Mouse (Mus musculus) testis, postnatal 14 days (tissue): ENCODE measurements around the gene Hoxd8.

Source experiments
- DNase-seq: peaks from one replicate; pipeline ENCODE4 v3.0.0; 2021; ENCODE audit warnings: low spot score

Hoxd8 gene

DNA sequence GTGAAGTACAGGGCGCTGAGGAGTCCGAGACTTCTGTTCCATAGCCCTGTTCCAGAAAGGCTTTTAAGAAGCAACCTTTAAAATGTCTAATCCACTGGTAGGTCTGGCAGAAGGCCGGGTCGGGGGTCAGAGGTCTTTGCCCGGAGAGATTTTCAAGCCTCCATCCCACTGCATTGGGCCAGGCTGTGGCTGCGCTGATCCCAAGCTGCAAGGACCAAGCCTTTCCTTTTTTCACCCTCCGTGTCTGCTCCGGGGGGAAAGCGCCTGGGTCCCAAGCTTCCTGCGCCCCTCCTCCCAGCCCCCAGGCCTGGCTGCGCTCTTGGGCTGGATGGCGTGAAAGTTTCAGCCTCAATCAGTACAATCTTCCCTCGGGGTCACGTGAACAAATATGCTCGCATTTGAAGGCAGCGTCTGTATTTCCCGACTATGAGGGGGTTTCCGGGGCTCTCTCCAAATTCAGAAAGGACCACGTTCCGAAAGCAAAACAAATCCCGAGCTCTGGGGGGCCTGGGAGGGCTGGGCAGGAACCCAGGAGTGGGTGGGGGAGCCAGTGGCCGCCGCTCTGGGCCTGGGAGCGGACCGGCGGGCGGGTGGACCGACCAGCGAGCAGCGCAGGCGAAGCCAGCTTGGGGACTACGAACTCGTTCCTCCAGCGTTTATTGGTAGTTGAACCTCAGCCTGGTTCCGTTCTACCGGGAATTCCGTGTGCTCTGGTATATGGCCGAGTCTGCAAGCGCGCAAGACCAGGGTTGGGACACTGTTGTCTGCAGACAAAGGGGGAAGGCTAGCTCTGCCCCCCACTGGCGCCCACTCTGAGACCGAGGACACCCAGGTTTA, 31.7 kb downstream of the Hoxd8 start:
- no peak for DNase-seq

DNA sequence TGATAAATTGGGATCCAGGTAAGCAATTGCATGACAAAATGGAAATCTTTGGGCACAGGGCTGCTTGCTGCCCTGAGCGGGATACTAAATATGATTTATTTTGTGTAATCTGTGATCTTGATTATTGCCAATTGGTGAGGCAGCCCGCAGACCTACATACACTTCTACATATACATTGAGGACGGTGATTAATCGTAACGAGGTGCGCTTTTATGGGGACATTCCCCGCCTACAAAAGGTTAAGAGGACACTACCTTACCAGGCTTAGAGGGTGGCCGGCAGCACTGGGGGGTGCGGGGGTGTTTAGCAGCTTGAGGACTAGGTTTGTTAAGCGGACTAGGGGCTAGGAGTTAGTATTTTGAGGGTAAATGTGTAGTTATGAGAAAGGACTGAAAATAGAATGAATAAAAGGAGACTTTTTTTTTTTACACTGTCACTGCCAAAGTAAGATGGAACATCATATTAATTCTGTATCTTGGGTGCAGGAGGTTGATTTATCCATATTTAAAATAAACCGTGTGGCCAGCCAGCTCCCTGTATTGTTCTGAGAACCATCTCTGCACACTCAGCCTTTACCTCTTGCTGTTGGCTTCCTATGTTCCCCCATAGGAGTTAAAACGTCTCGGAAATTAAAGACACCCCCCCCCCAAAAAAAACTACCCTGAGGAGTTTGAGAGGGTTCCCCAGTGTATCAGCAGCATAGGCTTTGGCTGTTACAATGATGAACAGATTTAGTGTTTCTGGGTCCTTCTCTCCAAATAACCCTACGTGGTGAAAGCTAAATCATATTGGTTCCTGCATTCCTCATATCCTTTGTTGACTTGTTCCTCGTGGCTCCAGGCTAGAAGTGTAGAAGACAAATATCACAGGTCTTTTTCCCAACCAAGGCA, 32.5 kb downstream of the Hoxd8 start:
- DNase-seq, result no peak

DNA sequence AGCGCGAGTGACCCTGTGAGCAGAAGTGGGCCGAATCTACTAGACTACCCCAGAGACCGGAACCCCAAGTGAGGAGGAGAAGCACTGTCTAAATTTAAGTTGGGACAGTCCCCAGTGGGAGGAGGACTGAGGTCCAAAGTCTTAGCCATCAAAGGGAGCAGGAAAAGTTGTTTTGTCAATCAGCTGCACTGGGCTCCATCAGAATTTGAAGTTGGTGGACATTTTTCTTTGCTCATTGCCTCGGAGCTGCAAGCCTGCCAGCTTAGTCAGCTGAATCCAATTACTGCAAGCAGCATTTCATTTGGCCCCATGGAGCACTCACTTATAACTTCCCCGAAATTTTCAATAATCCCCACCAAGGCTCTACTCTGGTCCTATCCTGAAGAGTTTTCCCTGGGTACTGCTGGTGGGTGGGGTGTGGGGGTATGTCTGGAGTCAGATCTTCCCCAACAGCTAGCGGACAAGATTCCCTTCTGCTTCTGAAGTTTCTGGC, 33.2 kb downstream of the Hoxd8 start:
- DNase-seq, result no peak

DNA sequence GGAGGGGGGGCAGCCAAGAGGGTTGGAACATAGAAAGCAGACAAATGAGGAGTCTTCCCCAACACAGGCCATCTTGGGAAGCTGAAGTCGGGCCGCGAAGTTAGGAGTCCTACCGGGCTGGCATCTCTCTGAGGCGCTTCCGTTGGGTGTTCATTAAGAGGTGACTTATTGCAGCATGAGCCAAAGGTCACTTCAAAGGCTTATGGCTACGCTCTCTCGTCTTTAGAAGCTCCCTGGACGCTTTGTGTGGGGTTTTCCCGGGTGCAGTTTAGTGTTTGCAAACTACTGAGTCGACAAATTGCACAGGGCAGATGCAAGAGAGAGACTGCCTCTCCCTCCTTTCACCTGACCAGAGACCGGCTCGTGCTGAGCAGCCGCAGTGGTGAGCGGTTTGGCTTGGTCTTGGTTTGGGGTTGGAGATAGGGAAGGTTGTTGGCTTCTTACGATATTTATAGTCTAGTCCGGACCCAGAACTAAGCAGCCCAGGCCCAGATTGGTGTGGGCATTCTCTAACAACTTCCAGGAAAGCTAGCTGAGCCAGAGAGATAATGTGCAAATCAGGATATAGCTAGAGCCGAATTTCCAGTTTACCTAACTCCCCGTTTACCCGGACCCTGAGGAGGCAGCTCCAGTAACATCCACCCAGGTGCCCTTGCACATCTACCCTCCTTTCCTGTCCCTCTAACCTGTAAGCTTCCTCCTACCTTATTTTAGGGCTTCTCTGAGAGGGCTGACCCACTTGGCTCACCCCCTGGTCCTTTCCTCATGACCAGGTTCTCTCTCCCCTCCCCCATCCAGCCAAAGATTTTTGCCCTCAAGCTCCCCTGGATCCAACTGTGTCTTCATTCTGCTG, 34.4 kb downstream of the Hoxd8 start:
- DNase-seq, result no peak

DNA sequence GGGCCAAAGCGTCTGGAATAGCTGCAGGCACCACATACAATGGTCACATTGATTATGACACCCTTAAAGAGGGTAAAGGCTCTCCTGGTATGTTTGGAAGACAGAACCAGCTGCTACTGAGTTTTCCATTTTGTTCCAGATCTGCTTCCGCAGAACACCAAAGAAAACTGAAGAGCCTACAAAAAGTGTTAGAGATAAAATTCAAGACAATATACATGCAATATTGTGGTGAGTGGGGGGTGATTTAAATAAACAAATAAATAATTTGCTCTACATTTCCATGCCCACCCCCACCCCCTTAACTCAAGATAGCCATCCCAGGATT, 35.0 kb downstream of the Hoxd8 start:
- DNase-seq, result no peak

DNA sequence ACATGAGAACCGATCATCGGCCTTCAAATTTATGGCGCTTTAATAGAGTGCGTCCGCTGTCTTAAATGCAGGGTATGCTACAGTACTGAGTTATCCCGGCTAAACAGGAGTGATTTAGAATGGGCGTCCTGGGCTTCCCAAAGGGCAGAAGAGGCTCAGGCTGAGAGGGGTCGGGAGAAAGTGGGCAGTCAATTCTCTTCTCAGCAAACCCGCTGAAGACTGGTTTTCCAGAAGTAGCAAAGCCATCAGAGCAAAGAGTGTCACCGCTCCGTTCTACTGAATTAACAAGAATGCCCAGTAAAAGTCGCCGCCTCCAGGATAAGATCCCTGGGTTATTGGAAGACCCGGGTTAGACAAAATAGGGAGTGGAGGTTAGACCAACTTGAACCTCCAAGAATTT, 35.5 kb downstream of the Hoxd8 start:
- DNase-seq, result no peak

DNA sequence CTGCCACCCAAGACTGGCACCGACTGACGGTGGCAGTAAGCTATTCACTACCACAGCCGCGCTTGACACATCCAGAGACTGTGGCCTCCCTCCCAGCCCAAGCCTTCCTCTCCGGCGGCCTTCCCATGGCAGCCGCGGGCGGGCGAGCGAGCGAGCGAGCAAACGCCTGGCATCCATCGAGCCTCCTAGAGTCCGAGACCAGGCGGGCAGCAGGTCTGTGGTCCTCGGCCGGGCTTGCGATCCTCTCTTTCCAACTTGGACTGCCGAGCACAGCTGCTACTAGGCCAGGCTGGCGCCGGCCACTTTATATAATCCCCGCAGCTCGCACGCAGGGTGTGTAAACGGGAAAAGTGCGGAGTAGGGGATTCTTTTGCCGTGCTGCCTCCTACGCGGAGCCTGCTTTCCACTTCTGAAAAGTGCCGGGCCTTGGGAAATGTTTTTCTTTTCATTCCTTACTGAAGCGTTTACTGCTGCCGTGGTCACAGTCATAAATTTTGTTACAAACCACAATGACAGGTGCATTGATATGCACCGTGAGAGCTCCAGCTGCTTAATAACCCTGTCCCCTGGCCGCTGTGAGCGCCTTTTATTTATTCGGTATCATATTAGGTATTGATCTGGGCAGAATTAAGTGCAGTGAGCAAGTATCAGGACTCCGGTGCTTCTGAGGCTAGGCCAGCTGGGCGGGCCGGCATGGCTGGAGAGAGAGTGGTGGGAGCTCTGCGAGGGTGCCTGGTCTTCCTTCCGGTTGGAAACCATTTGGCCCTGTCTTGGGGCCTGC, 36.1 kb downstream of the Hoxd8 start:
- DNase-seq, result no peak

DNA sequence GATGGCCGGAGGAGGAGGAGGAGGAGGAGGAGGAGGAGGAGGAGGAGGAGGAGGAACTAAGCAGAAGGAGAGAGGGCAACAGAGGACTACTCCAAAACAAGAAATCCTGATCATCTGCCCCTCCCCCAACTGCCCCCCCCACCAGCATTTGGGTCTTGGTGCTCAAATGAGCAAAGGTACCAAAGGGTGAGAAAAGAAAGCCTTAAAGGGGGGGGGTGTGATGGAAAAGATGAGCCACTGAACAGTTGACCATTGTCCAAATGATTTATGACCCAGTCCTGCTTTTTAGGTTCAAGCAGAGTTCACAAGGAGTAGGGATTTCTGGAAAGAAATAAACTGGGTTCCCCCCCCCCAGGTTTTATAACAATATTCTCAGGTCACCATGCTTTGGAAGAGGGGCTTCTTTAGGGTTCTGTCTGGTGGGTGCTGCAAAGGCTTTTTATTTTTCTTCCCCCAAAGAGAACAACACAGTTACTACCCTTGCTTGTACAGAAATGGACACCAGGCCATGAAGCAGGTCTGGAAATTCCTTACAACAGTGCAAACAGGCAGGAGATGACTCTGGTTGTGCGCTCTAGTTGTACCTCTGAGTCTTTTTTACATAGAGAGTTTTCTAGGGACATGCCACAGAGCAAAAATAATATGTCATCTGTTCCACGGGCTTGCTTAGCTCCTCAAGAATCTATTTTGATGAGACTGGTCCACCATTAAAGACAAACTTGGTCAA, 37.0 kb downstream of the Hoxd8 start:
- DNase-seq, result no peak

DNA sequence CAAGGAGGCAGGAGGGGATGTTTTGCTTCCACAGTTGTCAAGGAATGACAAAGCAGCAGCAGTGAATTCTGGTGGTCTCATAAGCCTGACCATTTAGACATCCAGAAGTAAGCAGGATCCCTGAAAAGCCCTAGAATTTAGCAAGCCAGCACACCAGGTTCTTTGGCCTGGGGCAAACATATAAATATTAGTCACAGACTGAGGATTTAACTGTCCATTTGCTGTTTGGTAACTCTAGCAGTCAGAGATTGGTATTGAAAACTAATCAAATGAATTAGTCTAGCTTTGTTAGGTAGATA, 37.5 kb downstream of the Hoxd8 start:
- DNase-seq, result no peak

DNA sequence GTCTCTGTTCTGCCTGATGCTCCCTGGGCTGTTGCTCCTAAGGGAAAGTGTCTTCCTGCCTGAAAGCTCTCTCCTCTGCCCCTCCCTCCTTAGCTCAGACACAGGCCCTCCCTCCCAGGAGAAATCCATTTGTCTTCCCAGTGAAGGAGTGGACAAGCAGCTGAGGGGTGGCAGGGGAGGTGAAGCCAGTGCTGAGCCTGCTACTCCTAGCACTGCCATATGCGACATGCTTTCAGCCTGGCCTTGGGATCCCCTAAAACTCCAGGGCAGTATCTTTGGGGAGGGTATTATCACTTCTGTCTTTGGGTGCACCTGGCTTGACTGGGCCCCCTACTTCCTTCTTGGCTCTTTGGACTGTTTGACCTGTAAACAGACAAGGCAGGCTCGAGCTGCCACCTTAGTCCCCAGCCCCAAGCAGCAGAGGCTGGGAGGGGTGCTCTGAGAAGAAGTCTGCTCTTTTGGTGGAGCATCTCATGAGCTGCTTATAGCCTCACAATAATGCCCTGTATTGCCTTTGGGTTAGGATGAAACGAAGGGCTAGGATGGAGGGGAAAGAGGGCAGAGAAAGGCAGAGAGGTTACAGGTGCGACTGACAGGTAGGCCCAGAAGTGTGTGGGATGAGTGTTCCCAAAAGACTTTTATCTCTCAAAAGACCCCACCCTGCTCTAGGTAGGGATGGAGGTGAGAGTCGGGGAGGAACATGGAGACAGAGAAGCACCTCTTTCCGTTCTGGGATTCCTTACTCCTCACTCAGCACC, 41.3 kb downstream of the Hoxd8 start:
- no peak for DNase-seq

DNA sequence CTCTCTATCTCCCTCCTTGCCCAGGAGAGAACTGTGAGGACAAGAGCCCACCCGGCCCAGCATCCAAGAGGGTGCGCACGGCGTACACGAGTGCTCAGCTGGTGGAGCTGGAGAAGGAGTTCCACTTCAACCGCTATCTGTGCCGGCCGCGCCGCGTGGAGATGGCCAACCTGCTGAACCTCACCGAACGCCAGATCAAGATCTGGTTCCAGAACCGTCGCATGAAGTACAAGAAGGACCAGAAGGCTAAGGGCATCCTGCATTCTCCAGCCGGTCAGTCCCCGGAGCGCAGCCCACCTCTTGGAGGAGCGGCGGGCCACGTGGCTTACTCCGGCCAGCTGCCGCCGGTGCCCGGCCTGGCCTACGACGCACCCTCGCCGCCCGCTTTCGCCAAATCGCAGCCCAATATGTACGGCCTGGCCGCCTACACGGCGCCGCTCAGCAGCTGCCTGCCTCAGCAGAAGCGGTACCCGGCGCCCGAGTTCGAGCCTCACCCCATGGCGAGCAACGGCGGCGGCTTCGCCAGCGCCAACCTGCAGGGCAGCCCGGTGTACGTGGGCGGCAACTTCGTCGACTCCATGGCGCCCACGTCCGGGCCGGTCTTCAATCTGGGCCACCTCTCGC, 42.0 kb downstream of the Hoxd8 start:
- DNase-seq, result no peak

DNA sequence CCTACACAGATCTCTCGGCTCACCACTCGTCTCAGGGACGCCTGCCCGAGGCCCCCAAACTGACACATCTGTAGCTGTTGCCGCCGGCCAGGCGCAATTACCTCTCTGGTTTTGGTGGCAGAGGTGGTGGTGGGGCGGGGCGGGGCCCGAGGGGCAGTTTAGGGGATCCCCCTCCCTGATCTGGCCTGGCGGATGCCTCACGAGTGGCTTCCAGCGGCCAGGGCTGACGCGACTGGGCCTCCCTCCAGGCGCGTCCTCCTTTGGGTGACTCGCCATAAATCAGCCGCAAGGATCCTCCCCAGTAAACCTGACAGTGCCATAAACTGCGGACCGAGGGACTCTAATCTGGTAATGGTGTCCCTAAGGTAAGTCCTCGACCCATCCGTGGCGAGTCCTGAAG, 42.6 kb downstream of the Hoxd8 start:
- DNase-seq, result no peak

DNA sequence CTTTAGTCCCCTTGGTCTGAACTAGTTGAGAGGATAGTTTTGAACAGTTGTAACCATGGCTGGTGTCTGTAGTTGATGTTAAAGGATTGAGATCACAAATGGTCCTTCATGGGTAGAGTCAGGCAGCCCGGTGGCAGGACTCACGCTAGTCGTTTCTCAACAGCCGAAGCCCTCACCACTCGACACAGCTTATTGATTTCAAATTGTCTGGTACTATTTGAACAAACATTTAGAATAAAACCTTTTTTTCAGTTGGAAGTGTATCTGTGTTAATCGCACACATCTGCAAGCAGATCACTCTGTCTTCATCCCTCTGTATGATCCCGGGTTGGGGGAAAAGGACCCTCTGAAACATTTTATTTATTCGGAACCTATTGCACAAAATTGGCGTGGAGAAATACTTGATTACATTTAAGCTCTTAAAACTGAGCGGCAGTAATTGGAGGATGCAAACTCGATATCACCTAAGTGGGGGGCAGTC, 43.3 kb downstream of the Hoxd8 start:
- no peak for DNase-seq

DNA sequence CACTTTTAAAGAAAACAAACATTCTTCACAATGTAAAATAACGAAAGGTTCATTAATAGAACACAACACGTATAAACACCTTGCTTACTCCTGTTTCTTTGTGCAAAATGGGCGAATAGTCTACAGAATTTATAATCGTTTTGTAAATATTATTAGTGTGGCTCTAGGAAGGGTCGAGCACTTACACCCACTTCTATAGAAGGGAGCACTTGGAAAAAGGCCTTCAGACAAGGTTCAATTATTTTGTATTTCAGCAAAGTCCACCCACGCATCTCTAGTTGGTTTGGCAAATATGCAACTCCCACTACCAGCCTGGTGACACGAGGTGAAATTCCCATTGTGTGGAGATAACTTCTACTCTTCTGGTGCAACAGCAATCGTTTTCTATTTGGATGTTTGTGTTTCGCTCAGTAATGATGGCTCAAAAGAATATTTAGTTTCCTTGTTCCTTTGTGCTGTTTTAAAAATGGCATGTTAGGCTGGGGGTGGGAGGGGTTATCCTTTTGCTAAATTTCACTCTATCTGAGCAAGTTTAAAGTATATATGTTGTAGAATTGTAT, 44.1 kb downstream of the Hoxd8 start:
- DNase-seq, result no peak

DNA sequence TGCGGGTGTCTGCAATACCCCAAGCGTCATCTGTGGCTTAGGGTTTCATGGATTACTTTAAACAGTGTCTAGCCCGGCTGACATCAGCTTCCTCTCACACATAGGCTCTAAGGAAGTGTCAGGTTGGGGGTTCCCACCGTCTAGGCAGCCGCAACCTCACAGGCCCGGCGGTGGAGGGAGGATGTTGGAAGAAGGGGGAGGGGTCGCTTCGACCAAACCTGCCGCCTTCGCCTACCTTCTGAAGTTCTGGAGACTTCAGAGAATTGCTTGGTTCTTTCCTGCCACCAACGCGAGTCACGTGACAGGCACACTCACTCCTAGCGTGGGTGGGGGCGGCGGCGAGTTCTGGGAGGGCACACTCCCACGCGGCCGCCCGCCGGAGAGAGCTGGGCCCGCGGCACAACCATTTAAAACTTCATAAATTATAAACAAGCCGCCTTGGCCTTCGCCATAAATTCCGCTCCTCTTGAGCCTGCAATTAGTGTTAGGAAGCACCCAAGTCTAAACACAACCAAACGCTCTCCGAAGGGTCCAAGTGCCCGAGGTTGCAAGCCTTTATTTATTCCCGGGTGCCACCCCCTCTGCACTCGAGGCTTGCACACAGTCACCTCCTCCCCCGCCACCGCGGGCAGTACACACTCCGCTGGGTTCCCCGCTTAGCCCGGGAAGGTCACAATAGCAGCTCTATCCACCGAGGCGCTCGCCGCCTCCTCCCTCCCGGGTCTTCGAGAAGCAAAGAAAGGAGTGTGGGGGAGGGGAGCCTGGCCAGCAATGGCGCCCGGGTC, 45.1 kb downstream of the Hoxd8 start:
- peak; percentile 62 for DNase-seq

DNA sequence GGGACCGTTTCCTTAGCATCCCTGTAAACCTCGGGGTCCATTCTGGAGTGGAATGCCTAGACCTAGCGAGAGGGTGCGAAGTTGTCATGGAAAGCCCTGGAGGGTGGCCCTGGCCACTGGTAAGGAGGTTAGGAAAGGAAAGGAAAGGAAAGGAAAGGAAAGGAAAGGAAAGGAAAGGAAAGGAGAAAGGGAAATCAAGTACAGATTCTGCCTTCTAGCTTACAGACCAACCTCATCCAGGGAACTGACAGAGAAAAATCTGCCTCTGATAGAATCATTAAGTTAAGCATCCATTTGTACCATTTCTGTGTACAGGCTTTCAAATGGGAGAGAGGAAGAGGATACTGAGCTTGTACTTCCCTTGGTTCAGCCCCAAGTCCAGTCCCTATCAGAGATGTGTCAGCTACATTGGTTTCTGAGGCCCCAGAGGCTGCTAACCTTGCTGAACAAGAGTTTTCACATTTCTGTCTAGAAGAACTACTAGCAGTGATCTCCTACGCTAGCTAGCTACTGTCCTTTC, 46.4 kb downstream of the Hoxd8 start:
- no peak for DNase-seq

DNA sequence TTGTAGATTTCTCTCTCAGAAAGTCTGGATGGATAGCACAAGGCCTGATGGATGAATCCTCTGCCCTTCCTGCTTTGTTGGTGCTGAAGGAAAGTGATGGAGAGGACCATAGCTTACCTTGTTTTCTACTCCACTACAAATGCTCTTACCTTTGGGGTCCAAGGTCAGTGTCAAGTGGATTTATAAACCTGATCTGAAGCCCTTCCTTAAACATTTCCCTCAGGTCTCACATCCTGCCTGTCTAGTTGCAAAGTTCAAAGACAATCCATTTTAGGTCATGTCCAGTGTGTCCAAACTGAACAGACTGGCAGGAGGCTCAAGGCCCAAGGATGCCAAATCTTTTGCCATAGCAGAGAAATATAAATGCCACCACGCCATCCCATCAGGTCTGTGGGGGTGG, 47.4 kb downstream of the Hoxd8 start:
- DNase-seq, result no peak

DNA sequence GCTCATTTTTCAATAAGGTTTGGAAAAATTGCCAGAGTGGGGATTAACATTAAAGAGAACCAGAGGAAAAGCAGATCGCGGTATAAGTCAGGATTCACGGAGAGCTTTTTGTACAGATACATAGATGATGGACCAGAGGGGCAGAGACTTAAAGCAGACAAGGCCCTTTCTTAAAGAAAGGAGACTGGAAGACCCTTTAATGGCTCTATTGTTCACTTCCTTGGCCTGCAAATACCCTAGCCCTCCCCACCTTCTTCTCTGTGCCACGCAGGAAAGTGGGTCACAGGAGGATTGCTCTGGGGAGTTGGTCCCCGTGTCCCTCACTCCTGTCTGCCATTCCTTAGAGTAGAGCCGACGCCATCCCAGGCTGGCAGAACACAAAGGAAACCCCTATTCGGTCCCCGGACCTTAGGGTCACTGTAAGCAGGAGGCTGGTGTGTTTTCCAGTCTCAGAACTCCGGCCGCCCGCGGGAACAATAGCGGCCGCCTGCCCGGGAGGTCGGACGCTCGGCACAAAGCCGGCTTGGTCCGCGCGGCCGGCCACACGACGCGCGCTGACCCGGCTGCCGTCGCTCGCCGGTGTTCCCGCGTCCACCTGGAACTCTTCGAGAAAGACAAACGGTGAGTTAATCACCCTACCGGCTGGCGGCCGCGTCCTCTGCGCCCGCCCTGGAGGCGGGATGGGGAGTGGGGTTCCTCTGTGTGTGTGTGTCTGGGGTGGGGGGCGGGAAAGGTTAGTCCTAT, 48.2 kb downstream of the Hoxd8 start:
- DNase-seq, result no peak
